Mouse (Mus musculus): ENCODE data around the gene Anp32e.

DNA sequence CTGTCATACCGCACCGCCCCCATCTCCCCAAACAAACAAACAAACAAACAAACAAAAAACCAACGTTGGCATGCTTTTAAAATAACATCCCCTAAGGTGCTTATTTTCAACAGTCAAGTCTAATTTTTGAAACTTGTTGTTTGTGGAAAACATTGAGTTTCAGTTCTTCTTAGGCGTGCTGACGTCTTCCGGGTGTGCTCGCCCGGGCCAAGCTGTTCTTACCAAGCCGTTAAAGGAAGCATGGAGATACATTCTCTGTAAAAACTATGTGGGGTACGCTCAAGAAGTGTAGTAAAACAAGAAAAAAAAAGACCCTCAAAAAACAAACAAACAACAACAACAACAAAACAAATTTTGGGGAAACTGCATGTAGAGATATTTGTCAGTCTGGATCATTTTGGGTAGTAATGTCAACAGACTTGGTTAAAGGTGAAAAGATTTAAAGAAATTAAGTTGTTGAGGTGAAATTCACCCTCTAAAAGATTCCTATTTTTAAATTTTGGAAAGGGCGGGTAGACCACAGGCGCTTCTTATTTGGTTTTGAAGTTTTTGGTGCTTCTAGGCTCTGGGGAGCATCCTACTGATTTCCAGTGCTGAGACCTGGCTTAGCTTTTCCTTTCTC lies 43.3 kb downstream of the Anp32e start:
- TF ChIP-seq POLR2A (IDR thresholded peaks at IDR 0.05; ENCODE audit: low read depth, low read length) (no peak), CTCF (IDR thresholded peaks at IDR 0.05; ENCODE audit: borderline replicate concordance, insufficient read depth, low read length) (no peak)
